Comparison of ENCODE assay signal across 30 mouse cellular contexts in genomic region chr6:86322991-86323390, GRCm38 (mm10). TPM values are rescaled to one million over a fixed set of nuclear protein-coding genes. Genes with fewer than 3 reads are reported as not detected.
DNase-seq lines count a peak whose midpoint lies in the region; TF ChIP-seq lines count a peak whose summit lies in the region.
"Had no signal": no experiment of that assay in that cellular context is flagged by ENCODE, and none has a peak within 500 bp of the region (broad histone marks: within the 10 kb centered on the region; RNA-seq: fewer than 3 reads in every experiment).

No protein-coding gene starts in this region.

- H3K79me2 ChIP-seq in MEL (ENCODE audit: control insufficient read depth, insufficient read depth, low read length, poor library complexity): no peaks in the 10 kb centered on the region

- H3K27me3 ChIP-seq in ES-Bruce4 (ENCODE audit: control insufficient read depth, insufficient read depth, low read length, poor library complexity, severe bottlenecking): no peaks in the 10 kb centered on the region
- peaks cover 0 to 4% of the 10 kb centered on the region in 2 experiments; a peak in 1 of 4 replicates for H3K27me3 ChIP-seq in MEL (ENCODE audit: control insufficient read depth in 1 of 2, insufficient read depth in 2 of 2, low read length in 2 of 2)
- H3K27me3 ChIP-seq: embryonic facial prominence, embryonic 13.5 days; forebrain, embryonic 12.5 days; forebrain, embryonic 15.5 days; heart, embryonic 13.5 days; hindbrain, embryonic 12.5 days; hindbrain, embryonic 15.5 days; Patski had no signal

- TF ChIP-seq RAD21 in MEL (IDR thresholded peaks at IDR 0.05; ENCODE audit: low read depth, low read length): no peak

- H3K9me3 ChIP-seq in ES-Bruce4 (replicated peaks; ENCODE audit: control insufficient read depth, insufficient read depth, low read length, poor library complexity, severe bottlenecking) (no peaks in the 10 kb centered on the region), MEL (replicated peaks; ENCODE audit: insufficient read depth, low read length) (no peaks in the 10 kb centered on the region)
- H3K9me3 ChIP-seq: embryonic facial prominence, embryonic 10.5 days; embryonic facial prominence, embryonic 13.5 days; forebrain, embryonic 12.5 days; forebrain, embryonic 15.5 days; heart, embryonic 10.5 days; heart, embryonic 13.5 days; hindbrain, embryonic 12.5 days; hindbrain, embryonic 15.5 days had no signal

- DNase-seq in A20 (ENCODE audit: low read depth, low spot score): peak; percentile 11
- DNase-seq in MEL (ENCODE audit: low read depth, low spot score): peak; percentile 26
- peak; percentile 96 for DNase-seq in ZHBTc4 (ENCODE audit: low read depth, low spot score)
- DNase-seq in thymus, postnatal 25 days: no peak
- DNase-seq in kidney, postnatal 14 days: no peak
- no peak for DNase-seq in gastrocnemius, adult 18-20 months (ENCODE audit: low spot score)
- DNase-seq: adrenal gland, postnatal 10 days; adrenal gland, postnatal 36 days; B cell, adult 2 months; cerebellum, adult 18-20 months; cerebellum, adult 9-11 months; cerebellum, postnatal 36 days; embryo, embryonic 11 days; gastrocnemius, adult 2 months; gastrocnemius, postnatal 25 days; heart, adult 18-20 months; heart, postnatal 14 days; heart, postnatal 4 days; kidney, adult 2 months had no signal

- 0 out of 2 replicates have a peak, but pooled peaks have one; percentile 3 for TF ChIP-seq EP300 in ES-Bruce4 (IDR thresholded peaks at IDR 0.05; ENCODE audit: insufficient read depth, low read depth, low read length)
- no peak for TF ChIP-seq EP300 in MEL (IDR thresholded peaks at IDR 0.05; ENCODE audit: low read depth in 1 of 2, low read length in 2 of 2)

- no peak for TF ChIP-seq POLR2A in ES-Bruce4 (IDR thresholded peaks at IDR 0.05; ENCODE audit: insufficient read depth, low read length)
- TF ChIP-seq POLR2A in MEL (IDR thresholded peaks at IDR 0.05; ENCODE audit: control insufficient read depth in 1 of 2, insufficient read depth in 1 of 2, low read depth in 1 of 2, low read length in 2 of 2, poor library complexity in 1 of 2): no peak

- H3K4me3 ChIP-seq in ES-Bruce4 (ENCODE audit: low read depth, low read length) (peak overlapping the region; percentile 37), MEL (ENCODE audit: control insufficient read depth in 1 of 2, insufficient read depth in 1 of 2, low read depth in 2 of 2, low read length in 2 of 2) (no peak overlapping the region)
- H3K4me3 ChIP-seq: embryonic facial prominence, embryonic 10.5 days; embryonic facial prominence, embryonic 13.5 days; erythroblast, embryonic 14.5 days; forebrain, embryonic 12.5 days; forebrain, embryonic 15.5 days; gastrocnemius, adult 2 months; heart, embryonic 10.5 days; heart, embryonic 13.5 days; hindbrain, embryonic 12.5 days; hindbrain, embryonic 15.5 days had no signal

- H3K4me1 ChIP-seq in ES-Bruce4 (ENCODE audit: control insufficient read depth, insufficient read depth, low read length): peaks cover 3% of the 10 kb centered on the region
- no peaks in the 10 kb centered on the region for H3K4me1 ChIP-seq in MEL (ENCODE audit: control insufficient read depth in 1 of 2, insufficient read depth in 2 of 2, low read length in 2 of 2)
- H3K4me1 ChIP-seq: embryonic facial prominence, embryonic 10.5 days; embryonic facial prominence, embryonic 13.5 days; forebrain, embryonic 12.5 days; forebrain, embryonic 15.5 days; hindbrain, embryonic 12.5 days; hindbrain, embryonic 15.5 days had no signal

- H3K9ac ChIP-seq in ES-Bruce4 (ENCODE audit: low read depth, poor library complexity, severe bottlenecking): no peak overlapping the region
- H3K9ac ChIP-seq in MEL (ENCODE audit: control insufficient read depth, low read depth, low read length, poor library complexity, severe bottlenecking): no peak overlapping the region
- H3K9ac ChIP-seq: embryonic facial prominence, embryonic 13.5 days; forebrain, embryonic 12.5 days; forebrain, embryonic 15.5 days; heart, embryonic 13.5 days; hindbrain, embryonic 12.5 days; hindbrain, embryonic 15.5 days had no signal

- H3K27ac ChIP-seq in ES-Bruce4 (ENCODE audit: insufficient read depth, low read length) (peak overlapping the region; percentile 30; the same call in 1 of the 2 replicates), MEL (ENCODE audit: control insufficient read depth, low read depth, low read length) (no peak overlapping the region)
- H3K27ac ChIP-seq: embryonic facial prominence, embryonic 10.5 days; embryonic facial prominence, embryonic 13.5 days; forebrain, embryonic 12.5 days; forebrain, embryonic 15.5 days; gastrocnemius, adult 2 months; heart, embryonic 10.5 days; heart, embryonic 13.5 days; hindbrain, embryonic 12.5 days; hindbrain, embryonic 15.5 days had no signal

- H3K36me3 ChIP-seq in ES-Bruce4 (ENCODE audit: control insufficient read depth, insufficient read depth, low read length, poor library complexity, severe bottlenecking): no peaks in the 10 kb centered on the region
- H3K36me3 ChIP-seq in MEL (ENCODE audit: control insufficient read depth in 1 of 2, insufficient read depth in 2 of 2, low read length in 2 of 2): no peaks in the 10 kb centered on the region
- H3K36me3 ChIP-seq: embryonic facial prominence, embryonic 10.5 days; embryonic facial prominence, embryonic 13.5 days; forebrain, embryonic 12.5 days; forebrain, embryonic 15.5 days; heart, embryonic 10.5 days; heart, embryonic 13.5 days; hindbrain, embryonic 12.5 days; hindbrain, embryonic 15.5 days had no signal

- no peak for TF ChIP-seq CTCF in ES-Bruce4 (IDR thresholded peaks at IDR 0.05; ENCODE audit: low read depth, low read length)
- no peak for TF ChIP-seq CTCF in MEL (IDR thresholded peaks at IDR 0.05 in 2 of 3, conservative IDR thresholded peaks at IDR 0.05 in 1 of 3; ENCODE audit: control insufficient read depth in 1 of 3, insufficient read depth in 1 of 3, low read depth in 2 of 3, low read length in 3 of 3, poor library complexity in 1 of 3, severe bottlenecking in 1 of 3)

TF ChIP-seq in MEL, 35 proteins besides CTCF, POLR2A, EP300 and RAD21:
- no peak for TF ChIP-seq MXI1 (IDR thresholded peaks at IDR 0.05; ENCODE audit: low read depth, low read length)
- no peak for TF ChIP-seq ZNF384 (IDR thresholded peaks at IDR 0.05; ENCODE audit: low read depth, low read length)
- TF ChIP-seq MEF2A (IDR thresholded peaks at IDR 0.05; ENCODE audit: extremely low read depth, insufficient replicate concordance, low read depth, low read length, poor library complexity, severe bottlenecking): no peak
- TF ChIP-seq NRF1 (IDR thresholded peaks at IDR 0.05; ENCODE audit: insufficient read depth, low read depth, low read length, poor library complexity, severe bottlenecking): no peak
- no peak for TF ChIP-seq RCOR1 (IDR thresholded peaks at IDR 0.05; ENCODE audit: low read depth, low read length)
- TF ChIP-seq GABPA (IDR thresholded peaks at IDR 0.05; ENCODE audit: low read depth, low read length): no peak
- no peak for TF ChIP-seq POLR2AphosphoS2 (IDR thresholded peaks at IDR 0.05; ENCODE audit: low read length)
- TF ChIP-seq MAZ (IDR thresholded peaks at IDR 0.05; ENCODE audit: low read depth, low read length): no peak
- no peak for TF ChIP-seq HCFC1 (IDR thresholded peaks at IDR 0.05; ENCODE audit: low read depth, low read length)
- no peak for TF ChIP-seq ETS1 (IDR thresholded peaks at IDR 0.05; ENCODE audit: low read depth, low read length)

RNA-seq across cellular contexts. Expression of gene Fam136a, which starts 42.5 kb away (rescaled TPM):
- polyA plus RNA-seq in ES-Bruce4 (2011; ENCODE audit: insufficient read depth, insufficient read length, low read depth, missing spikeins) (54.2 and 56.0 TPM in 2 replicates), MEL (2012; ENCODE audit: insufficient read depth in 1 of 2, insufficient read length in 2 of 2, low read depth in 1 of 2, low replicate concordance in 2 of 2, missing spikeins in 1 of 2) (10 to 100 TPM in 1 of 2 experiments, not detected in 1; 53.0 TPM)
- total RNA-seq in MEL (2012; rRNA removed): 87.8 and 89.2 TPM in 2 replicates
- 10 to 100 TPM; 11.3 to 12.6 TPM for total RNA-seq in gastrocnemius, adult 18-20 months (2021)

RNA-seq across cellular contexts. Expression of gene Snrpg, which starts 48.1 kb away (rescaled TPM):
- 201 and 274 TPM in 2 replicates for polyA plus RNA-seq in ES-Bruce4 (2011; ENCODE audit: insufficient read depth, insufficient read length, low read depth, missing spikeins)
- total RNA-seq in MEL (2012; rRNA removed): 748 and 796 TPM in 2 replicates
- polyA plus RNA-seq in MEL (2012; ENCODE audit: insufficient read depth in 1 of 2, insufficient read length in 2 of 2, low read depth in 1 of 2, low replicate concordance in 2 of 2, missing spikeins in 1 of 2): 1,000 to 10,000 TPM in 1 of 2 experiments, 100 to 1,000 TPM in 1; 761 to 1,339 TPM
- 10 to 100 TPM; 27.9 to 31.6 TPM for total RNA-seq in gastrocnemius, adult 18-20 months (2021)

Comparison
In these comparisons a context has a peak if more than half of its experiments do, and no peak if none do; other contexts are left out.
1. DNase-seq: peak in A20 (single experiment), MEL (single experiment) and ZHBTc4 (single experiment); none in thymus, postnatal 25 days (single experiment), kidney, postnatal 14 days (single experiment) and gastrocnemius, adult 18-20 months (single experiment).
2. RNA of gene Snrpg, which starts 48.1 kb away (total RNA-seq): 748 to 796 TPM in MEL; 27.9 to 31.6 TPM in gastrocnemius, adult 18-20 months; every median in the first group is over 10 times any median in the second.